Mouse (Mus musculus): Measurements from ENCODE around the gene Os9.

Os9 gene

DNA sequence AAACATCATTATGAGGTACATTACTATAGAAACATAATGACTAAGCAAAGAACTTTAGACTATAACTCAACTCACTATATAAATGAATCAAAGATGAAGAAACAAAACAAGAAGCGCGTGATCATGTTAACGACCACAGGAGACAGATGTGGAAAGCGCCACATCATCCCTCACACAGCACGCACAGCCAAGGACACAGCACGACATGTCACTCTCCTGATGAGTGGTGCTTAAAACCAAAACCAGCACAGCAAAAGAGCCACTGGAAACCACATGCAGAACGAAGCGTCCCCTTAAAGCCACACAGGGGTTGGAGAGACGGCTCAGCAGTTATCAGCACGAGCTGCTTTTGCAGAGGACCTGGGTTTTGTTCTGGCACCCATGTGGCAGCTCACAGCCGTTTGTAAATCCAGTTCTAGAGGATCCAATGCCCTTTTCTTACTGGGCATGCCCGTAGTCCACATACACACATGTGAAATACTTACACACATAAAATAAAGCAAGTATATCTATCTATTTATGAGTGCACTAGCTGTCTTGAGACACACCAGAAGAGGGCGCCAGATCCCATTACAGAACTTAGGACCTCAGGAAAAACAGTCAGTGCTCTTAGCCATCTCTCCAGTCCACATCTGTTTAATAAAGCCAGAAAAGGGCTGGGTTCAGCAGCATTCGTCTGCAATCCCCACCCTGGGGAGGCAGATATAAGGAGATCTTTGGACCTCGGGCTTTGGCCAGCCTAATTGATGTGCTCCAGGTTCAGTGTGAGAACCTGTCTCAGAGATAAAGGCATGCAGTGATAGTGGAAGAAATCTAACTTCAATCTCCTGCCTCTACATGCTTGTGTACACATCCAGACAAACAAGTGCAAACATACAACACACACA lies 9.7 kb downstream of the Os9 start:
- no peak for DNase-seq

DNA sequence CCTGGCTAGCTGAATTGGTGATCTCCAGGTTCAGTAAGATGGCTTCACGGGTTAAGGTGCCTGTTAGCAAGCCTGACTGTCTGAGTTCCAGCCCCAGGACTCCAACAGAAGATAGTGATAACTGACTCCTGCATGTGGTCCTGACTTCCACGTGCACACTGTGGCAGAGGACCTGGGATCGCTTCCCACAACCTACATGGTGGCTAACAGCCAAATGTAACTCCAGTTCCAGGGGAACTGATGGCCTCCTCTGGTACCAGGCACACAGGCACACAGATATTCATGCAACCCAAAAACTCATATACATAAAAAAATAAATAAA lies 12.7 kb downstream of the Os9 start:
- DNase-seq = no peak

DNA sequence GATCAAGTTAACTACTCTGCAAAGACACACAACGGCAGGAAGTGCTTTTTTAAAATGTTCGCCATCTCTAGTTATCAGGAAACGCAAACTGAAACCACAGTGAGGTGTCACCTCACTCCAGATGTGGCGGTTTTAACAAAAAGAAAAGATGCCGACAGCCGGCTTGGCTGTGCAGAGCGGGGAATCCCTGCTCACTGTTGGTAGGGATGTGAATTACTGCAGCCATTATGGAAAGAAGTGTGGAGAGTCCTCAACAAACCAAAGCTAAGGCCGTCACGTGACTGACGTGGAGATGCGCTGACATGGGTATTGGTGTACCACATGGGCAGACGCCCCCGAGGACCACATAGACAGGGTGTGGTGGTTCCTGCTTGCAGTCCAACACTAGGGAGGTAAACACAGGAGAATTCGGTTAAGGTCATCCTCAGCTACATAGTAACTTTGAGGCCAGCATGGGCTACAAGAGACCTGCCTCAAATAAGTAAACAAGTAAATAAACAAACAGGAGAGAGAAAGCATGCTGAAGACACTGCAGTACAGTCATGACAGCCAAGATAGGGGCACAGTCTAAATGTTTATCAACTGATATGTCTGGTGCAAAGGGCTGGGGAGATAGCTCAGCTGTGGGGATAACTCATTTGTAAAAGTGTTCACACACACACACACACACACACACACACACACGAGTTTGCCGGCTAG lies 13.2 kb downstream of the Os9 start:
- DNase-seq = no peak

DNA sequence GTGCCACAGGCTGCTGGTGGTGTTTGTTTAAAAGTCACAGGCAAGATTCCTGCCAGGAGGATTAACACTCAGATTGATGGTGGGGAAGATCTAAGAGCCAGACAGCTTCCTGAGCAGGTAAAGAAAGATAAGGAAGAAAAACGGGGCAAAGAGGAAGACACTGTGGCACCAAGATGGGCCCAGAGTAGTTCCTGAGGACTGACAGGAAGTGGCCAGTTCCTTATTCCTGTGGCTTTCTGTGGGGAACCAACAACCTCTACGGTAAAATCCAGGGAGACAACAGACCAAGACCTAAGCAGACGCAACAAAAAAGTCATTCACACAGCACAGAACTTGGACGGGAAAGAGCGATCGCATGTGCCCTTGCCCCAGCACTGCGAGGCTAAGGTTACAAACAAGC lies 17.3 kb downstream of the Os9 start:
- DNase-seq = no peak

DNA sequence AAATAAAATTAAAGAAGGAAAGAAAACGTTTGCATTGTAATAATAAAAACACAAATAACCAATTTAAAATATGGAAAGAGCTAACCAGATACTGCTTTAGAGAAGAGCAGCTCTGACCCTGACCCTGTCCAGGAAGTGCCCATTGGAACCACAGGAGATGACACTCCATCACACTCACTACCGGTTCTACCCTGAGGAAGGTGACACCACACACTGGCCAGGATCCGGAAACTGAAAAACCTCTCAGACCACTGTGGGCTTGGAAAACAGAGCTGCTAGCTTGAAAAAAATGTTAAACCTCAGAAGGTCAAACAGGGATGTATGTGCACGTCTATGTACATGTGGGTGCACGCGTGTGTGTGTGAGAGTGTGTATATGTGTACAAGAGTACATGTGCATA lies 19.8 kb downstream of the Os9 start:
- no peak for DNase-seq

DNA sequence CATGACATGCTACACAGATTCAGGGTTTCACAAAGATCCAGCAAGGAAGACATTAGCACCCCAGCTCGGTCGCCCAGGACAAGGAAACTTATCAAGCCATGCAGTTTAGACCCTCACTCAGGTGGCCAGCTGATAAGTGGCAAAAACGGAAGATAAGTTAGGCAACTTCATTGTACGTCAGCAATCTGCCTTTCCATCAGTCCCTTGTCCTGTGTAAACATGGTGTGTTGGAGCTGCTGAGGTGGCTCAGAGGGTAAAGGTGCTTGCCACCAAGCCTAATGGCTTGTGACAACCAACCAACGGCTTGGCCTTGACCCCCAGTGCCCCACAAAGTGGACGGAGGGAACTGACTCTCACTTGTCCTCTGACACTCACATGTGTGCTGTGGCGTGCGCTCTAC lies 20.5 kb downstream of the Os9 start:
- DNase-seq = no peak

DNA sequence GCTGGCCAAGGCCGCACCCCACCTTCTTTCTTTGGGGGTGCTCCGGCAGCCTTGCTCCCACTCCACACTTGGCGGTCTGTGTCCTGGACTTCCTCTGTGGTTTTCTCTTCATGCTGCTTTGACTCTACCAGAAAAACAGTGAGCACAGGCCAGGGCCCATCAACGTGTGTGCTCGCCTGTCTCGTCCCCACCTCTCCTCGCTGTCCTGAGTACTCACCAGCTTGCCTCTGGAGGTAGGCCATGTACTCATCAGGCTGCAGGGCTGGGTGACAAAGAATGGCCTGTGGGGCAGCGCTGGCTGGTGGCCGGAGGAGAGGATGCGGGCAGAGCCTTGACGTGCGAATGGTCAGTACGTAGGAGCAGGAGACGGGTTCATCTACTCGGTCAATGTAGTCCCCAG lies 21.1 kb downstream of the Os9 start:
- DNase-seq = no peak

DNA sequence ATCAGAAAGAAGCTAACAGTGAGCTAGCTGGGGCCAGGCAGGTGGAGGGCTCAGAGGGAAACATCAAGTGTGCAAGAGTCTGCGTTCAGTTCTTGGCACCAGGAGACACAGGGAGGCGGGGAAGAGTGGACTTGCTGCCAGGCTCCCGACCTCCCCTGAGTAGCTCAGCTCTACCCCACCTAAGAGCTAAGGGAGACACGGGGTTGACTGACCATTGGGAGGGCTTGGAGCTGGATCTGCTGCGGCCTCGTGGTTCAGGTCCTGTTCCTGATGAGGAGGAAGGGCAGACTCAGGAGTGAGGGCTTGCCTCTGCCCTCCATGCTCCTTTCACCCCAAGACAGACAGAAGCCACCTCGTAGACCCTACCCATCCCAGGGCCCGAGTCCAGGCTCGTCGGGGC lies 21.7 kb downstream of the Os9 start:
- no peak for DNase-seq

DNA sequence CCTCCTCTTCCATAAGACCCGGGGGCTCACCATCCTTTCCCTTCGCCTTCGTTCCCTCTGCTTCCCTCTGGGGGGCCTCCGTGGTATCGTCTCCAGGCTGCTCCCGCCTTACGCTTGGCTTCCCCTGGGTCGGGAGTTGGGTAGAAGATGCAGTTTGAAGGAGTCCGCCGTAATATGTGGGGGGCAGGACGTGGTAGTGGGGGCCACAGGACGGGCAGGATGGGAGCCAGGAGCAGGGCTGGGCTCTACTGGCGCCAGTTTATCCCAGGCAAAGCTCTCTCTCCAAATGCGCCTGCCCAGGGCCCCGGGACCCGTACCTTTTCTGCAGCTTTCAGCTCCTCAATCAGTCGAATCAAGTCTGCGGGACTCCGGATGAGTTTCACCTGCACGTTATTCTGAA lies 22.4 kb downstream of the Os9 start:
- no peak for DNase-seq

DNA sequence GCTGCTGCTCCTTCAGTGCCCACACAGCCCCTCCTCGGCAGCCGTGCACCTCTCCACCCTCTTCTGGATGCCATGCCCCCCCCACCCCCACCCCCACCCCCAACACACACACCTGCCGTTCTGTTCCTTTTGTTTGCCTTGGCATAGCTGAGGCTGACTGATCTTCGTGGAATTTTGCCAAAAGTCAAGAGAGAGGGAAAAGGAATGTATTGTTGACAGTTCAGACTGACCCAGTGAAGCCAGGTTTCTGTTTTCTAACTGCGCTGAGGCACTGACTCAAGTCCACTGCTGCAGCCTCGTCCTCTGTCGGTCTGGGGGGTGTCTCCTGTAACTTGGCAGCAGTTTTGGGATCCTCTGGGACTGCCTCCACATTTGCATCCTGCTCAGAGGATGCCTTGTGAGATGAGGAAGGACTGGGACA lies 26.5 kb downstream of the Os9 start:
- no peak for DNase-seq

DNA sequence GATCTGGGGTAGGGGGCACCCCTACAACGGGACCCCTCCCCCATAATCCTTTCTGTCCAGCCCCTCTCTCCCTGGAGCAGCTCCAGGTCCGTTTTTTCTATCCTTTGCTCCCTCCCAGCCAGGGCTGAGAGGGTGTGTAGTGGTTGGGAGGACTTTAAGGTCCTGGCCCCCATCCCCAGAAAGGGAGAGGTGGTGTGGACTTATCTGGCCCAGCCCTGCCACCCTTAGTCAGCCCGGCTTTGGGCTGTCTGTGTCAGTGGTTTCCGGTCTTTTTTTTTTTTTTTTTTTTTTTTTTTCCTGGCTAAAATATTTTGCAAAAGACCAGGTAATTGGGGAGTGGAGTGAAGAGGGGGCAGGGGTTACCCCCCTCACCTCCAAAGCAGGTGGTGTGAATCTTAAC lies 28.2 kb downstream of the Os9 start:
- DNase-seq = no peak

DNA sequence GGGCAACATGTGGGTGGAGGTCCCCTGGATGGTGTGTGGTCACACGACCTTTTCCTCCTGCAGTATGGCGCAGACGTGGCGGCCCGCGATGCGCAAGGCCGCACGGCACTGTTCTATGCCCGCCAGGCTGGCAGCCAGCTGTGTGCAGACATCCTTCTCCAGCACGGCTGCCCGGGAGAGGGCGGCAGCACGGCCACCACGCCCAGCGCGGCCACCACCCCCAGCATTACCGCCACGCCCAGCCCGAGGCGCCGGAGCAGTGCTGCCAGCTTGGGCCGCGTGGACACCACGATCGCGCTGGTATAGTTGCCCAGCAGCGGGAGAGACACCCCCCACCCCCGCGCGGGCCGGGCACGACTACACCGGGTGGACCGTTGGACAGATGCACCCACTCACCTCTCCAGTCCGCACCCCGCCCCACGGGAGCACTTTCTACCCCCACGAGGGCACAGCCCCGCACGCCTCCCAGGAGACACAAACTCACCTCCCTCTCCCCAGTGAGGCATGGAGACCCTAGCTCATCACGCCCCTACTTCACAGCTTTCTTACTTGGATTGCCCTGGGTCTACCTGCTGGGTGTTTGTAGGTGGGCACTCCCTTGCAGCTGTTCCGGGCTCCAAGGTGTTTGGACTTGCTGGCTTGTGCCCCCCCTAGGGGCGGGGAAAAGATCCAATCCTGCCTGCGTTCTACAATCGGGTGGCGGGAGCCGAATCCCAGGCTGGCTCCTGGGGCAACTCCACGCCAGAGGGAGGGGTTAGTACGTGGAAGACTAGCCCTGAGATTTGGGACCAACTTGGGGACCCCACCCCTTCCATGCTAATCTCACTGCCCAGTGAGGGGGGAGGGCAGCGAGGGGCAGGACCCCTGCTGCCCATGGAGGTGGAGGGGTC lies 29.2 kb downstream of the Os9 start:
- DNase-seq = peak; percentile 60

DNA sequence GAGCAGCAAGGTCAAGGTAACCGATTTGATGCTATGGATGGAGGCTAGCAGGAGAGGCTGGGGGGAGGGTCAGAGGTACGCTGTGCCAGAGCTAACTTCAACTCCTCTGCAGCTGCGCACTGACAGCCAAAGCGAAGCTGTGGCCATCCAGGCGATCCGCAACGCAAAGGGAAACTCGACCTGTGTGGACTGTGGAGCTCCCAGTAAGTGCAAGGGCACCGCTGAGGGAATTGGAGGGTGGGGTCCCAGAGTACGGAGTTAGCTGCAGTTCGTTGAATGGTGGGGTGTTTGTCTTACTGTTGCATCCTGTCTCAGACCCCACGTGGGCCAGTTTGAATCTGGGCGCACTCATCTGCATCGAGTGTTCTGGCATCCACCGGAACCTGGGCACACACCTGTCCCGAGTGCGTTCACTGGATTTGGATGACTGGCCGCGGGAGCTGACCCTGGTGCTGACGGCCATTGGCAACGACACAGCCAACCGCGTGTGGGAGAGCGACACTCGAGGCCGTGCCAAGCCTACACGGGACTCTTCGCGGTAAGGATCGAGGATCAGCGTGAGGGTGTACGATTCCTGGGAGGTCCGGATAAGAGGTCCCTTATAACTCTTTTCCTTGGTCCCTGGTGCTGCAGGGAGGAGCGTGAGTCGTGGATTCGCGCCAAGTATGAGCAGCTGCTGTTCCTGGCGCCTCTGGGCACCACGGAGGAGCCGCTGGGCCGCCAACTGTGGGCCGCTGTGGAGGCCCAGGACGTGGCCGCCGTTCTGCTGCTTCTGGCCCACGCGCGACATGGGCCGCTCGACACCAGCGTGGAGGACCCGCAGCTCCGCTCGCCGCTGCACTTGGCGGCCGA lies 30.1 kb downstream of the Os9 start:
- peak; percentile 55 for DNase-seq

DNA sequence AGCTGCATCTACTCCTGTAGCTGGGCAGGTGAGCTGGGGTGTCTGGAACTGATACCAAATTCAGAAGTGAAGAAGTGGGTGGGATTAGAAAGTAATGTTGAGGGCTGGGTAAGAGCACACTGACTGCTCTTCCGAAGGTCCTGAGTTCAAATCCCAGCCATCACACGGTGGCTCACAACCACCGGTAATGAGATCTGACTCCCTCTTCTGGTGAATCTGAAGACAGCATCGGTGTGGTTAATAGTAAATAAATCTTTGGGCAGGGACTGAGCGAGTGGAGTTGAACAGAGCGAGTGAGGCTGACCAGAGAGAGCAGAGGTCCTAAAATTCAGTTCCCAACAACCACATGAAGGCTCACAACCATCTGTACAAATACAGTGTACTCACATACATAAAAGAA lies 35.3 kb downstream of the Os9 start:
- no peak for DNase-seq

DNA sequence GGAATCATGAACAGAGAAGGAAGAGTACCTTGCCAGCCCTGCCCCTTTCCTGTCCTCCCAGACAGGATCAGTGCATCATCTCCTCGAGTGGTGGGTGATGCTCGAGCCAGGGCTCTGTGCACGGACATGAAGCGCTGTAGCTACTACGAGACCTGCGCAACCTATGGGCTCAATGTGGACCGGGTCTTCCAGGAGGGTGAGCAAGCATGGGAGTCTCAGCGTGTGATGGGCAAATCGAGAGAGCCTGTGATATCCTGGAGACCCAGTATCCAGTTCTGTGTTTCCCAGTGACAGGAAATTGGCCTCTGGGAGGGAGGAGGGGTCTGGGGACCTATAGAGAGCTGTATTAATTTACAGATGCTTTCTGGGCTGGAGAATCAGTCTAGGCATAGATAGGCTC lies 35.9 kb downstream of the Os9 start:
- DNase-seq = no peak

DNA sequence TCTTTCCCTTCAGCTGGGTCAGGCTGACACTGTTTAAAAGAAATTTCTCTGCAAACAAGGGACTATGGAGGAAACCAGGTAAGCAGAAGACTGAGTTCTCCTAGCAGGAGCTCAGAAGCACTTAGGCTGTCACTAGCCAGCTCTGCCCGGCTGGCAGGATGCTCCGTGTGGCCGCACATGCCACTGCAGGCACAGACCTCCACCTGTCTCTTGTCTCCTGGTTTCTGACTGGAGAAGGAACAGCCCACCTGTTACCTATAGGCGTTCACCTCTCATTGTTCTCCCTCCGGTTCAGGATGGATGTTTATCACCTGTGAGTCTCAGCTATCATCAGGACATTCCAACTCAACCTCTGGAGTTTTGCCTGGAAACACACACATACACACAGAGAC lies 37.0 kb downstream of the Os9 start:
- DNase-seq = no peak

DNA sequence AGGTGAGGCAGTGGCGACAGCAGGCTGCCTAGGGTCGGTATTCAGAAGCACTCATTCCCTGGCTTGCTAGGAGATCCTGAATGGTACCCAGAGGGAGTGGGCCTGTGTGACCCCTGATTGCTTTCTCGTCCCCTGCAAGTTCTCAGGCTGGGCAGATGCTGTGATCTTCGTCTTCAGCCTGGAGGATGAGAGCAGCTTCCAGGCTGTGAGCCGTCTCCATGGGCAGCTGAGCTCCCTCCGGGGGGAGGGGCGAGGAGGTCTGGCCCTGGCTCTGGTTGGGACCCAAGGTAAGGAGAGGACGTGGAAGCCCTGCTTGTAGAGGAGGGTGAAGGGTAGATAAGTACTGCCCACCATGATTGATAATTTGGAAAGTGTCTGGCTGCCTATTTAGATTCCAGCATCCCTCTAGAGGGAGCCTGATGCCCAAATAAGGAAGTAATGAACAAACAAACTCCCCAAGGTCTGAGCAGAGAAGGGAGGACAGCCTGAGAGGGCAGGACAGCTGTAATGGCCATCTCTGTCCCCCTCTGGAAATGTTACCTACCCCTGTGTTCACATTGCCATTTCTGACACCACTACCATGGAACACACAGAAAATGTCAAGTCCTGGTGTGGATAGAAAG lies 37.5 kb downstream of the Os9 start:
- DNase-seq = no peak

DNA sequence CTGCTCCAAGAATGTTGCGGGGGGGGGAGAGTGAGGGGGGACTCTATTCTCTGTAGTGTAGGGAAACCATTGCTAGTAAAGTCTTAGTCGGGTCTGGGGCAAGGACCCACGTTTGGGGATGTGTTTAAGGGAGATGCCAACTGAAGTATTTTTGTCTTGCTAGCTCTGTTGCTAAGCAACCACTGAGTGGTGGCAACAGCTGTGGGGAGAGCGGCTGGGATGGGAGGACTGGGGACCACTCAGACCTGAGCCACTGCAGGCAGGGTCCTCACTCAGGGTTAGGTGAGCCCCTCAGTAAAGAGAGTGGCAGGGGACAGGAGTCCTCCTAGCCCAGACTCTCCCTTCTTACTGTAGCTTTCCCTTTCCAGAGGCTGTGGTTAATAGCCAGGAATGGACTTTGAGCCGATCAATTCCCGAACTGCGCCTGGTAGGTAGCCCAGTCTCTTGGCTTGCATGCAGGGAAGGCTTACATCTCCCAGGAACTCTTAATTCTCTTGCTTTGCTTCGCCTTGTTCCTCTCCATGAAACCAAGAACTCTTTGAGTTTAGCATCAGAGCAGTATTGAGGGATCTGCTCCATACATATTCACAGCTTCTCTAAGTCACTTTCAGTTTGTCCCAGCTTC lies 38.8 kb downstream of the Os9 start:
- no peak for DNase-seq

DNA sequence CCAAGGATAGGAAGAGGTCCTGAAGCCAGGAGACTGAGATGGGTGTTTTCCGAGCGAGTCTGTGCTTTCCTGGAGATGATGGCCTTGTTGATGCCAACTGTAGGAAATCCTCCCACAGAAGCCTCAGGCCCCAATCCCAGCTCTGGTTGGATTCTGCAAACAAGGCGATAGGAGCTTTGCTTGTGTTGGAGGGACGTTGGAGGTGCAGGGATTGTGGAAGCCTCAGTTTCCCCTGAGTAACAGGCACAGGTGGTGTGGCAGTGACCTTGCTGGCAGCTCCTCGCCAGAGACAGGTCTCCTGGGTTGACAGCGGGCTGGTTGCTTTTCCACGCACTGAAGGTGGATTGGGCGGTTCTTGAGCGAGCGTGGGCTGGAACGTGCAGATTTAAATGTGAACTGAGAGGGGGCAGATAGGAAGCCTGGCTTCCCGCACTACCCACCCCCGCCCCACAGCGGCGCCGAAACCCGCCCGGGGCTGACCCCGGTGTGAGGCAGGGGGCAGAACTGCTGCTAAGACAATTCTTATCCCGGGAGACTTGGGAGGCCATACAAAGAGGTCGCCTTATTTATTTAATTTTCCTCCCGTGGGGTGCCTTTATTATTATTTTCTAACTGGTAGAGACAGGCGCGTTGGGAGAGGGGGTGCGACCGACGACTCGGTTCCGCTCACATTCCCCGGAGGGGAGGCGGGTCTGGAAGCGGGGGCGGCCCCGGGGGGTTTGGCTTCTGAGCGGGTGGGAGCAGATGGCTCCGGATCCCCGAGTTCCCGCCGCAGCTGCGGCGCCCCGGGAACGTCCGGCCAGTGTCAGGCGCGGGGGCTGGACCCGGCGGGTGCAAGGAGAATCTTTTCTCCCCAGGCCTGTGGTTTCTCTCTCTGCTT lies 39.8 kb downstream of the Os9 start:
- peak; percentile 70 for DNase-seq

DNA sequence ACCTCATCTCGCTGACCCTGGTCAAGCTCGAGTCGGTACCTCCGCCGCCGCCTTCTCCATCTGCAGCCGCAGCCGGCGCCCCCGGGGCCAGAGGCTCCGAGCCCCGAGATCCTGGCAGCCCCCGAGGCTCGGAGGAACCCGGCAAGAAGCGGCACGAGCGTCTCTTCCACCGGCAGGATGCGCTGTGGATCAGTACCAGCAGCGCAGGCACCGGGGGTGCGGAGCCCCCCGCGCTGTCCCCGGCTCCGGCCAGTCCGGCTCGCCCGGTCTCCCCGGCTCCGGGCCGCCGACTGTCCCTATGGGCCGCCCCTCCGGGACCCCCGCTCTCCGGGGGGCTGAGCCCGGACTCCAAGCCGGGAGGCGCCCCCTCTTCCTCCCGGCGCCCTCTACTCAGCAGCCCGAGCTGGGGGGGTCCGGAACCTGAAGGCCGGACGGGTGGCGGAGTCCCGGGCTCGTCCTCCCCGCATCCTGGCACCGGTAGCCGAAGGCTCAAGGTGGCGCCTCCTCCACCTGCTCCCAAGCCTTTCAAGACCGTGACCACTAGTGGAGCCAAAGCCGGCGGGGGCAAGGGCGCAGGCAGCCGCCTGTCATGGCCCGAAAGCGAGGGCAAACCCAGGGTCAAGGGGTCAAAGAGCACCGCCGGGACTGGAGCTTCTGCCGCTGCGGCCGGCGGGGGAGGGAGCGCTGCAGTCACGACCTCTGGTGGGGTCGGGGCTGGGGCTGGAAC lies 41.1 kb downstream of the Os9 start:
- peak; percentile 54 for DNase-seq
